Mouse (Mus musculus) midbrain, embryonic 10.5 days (tissue): ENCODE data around the gene Patj. TPM values are rescaled to one million over a fixed set of nuclear protein-coding genes. Genes with fewer than 3 reads are reported as not detected.
"Not testable (repeated sequence)": the region's sequence is repeated elsewhere in the genome, so short reads cannot be mapped to it uniquely, and the experiment has no call there.

Source experiments
- DNase-seq: peaks from one replicate; pipeline ENCODE4 v3.0.0-alpha.2; 2017; ENCODE audit warnings: low spot score
- H3K27ac ChIP-seq: fragments of 300-500 bp; sonication (generic); replicated peaks from 2 replicates; pipeline ENCODE4 v1.5.1; 2016; ENCODE audit warnings: mild to moderate bottlenecking
- H3K27me3 ChIP-seq: fragments of 300-500 bp; sonication (generic); 2 replicates; pipeline ENCODE4 v1.6.1; 2016; ENCODE audit warnings: low read depth, mild to moderate bottlenecking; ENCODE audit not compliant: poor library complexity, severe bottlenecking
- H3K36me3 ChIP-seq: fragments of 300-500 bp; sonication (generic); 2 replicates; pipeline ENCODE4 v1.6.1; 2016; ENCODE audit warnings: mild to moderate bottlenecking, moderate library complexity
- H3K4me1 ChIP-seq: fragments of 300-500 bp; sonication (generic); 2 replicates; pipeline ENCODE4 v1.6.1; 2016
- H3K4me3 ChIP-seq: fragments of 300-500 bp; sonication (generic); 2 replicates; pipeline ENCODE4 v1.5.1; 2016; ENCODE audit warnings: mild to moderate bottlenecking, moderate library complexity
- H3K9me3 ChIP-seq: fragments of 300-500 bp; sonication (generic); replicated peaks from 2 replicates; pipeline ENCODE4 v1.6.1; 2016; ENCODE audit warnings: mild to moderate bottlenecking
- WGBS: fragments of 180-500 bp; shearing (Covaris S2); methylation state at CpG from one replicate; pipeline ENCODE4 v1.1.7; 2016; 5-methylcytosine and 5-hydroxymethylcytosine counted together
- polyA plus RNA-seq: library from polyadenylated mRNA; unstranded; fragments of >200 nt; fragmentation: Nextera tagmentation; extraction: Ambion mirVana; gene quantifications from 2 replicates; pipeline ENCODE4 v1.2.1, GENCODE M21; 2016

Patj gene
- polyA plus RNA-seq, 1 experiment from 2014 or later = 5.0 TPM

- DNase-seq = no peak
- 94% methylated on average over 8 of the region's 8 CpGs for WGBS
- H3K36me3 ChIP-seq = no peaks in the 10 kb centered on the region
- H3K4me1 ChIP-seq = no peaks in the 10 kb centered on the region
- no peaks in the 10 kb centered on the region for H3K9me3 ChIP-seq
- no peaks in the 10 kb centered on the region for H3K27me3 ChIP-seq
- no peak overlapping the region for H3K4me3 ChIP-seq
- no peak overlapping the region for H3K27ac ChIP-seq
Measured at GRCm38 (mm10) chr4:98710891-98711290, 315.3 kb downstream of the Patj start.

GRCm38 (mm10) chr4:98717735-98718546, 322.4 kb downstream of the Patj start:
- Histone ChIP-seq H3K27me3 (no peaks in the 10 kb centered on the region), H3K27ac (no peak overlapping the region), H3K9me3 (no peaks in the 10 kb centered on the region), H3K36me3 (no peaks in the 10 kb centered on the region), H3K4me3 (no peak overlapping the region), H3K4me1 (no peaks in the 10 kb centered on the region)
- 83% methylated on average over 17 of the region's 17 CpGs for WGBS
- DNase-seq = no peak

GRCm38 (mm10) chr4:98718547-98718917, 322.9 kb downstream of the Patj start:
- Histone ChIP-seq H3K27me3 (no peaks in the 10 kb centered on the region), H3K9me3 (no peaks in the 10 kb centered on the region), H3K4me1 (no peaks in the 10 kb centered on the region), H3K36me3 (no peaks in the 10 kb centered on the region), H3K27ac (no peak overlapping the region), H3K4me3 (no peak overlapping the region)
- no peak for DNase-seq
- WGBS = 90% methylated on average over 10 of the region's 10 CpGs

GRCm38 (mm10) chr4:98722454-98722853, 326.9 kb downstream of the Patj start:
- Histone ChIP-seq H3K4me3 (no peak overlapping the region), H3K27ac (no peak overlapping the region), H3K9me3 (no peaks in the 10 kb centered on the region), H3K4me1 (peaks cover 11% of the 10 kb centered on the region), H3K27me3 (peaks cover 25% of the 10 kb centered on the region), H3K36me3 (no peaks in the 10 kb centered on the region)
- DNase-seq = peak; percentile 72
- WGBS = 12% methylated on average over 8 of the region's 8 CpGs

GRCm38 (mm10) chr4:98724682-98725081, 329.1 kb downstream of the Patj start:
- not testable (repeated sequence) for H3K36me3 ChIP-seq, H3K9me3 ChIP-seq, DNase-seq, H3K27ac ChIP-seq, H3K4me3 ChIP-seq
- WGBS = 86% methylated on average over 1 of the region's 1 CpGs
- H3K4me1 ChIP-seq = peaks cover 23% of the 10 kb centered on the region
- peaks cover 44% of the 10 kb centered on the region for H3K27me3 ChIP-seq

GRCm38 (mm10) chr4:98725439-98725838, 329.9 kb downstream of the Patj start:
- DNase-seq = no peak
- H3K4me1 ChIP-seq = peaks cover 23% of the 10 kb centered on the region
- WGBS = 43% methylated on average over 4 of the region's 4 CpGs

GRCm38 (mm10) chr4:98726590-98727237, 331.1 kb downstream of the Patj start, which contains the start of gene L1td1:
Gene L1td1, plus strand, starts transcription at chr4:98726734.
- H3K27ac ChIP-seq = no peak within 1 kb of the TSS

More at GRCm38 (mm10) chr4:98725439-98725838, 329.9 kb downstream of the Patj start:
- Histone ChIP-seq H3K4me3 (no peak overlapping the region), H3K9me3 (no peaks in the 10 kb centered on the region), H3K27me3 (peaks cover 44% of the 10 kb centered on the region), H3K27ac (no peak overlapping the region), H3K36me3 (no peaks in the 10 kb centered on the region)

GRCm38 (mm10) chr4:98727295-98727958, 331.8 kb downstream of the Patj start:
- no peak overlapping the region for H3K27ac ChIP-seq
- H3K4me3 ChIP-seq = peak overlapping the region; percentile 48
- H3K36me3 ChIP-seq = no peaks in the 10 kb centered on the region
- peak; percentile 34 for DNase-seq
- peaks cover 23% of the 10 kb centered on the region for H3K4me1 ChIP-seq
- WGBS = 2% methylated on average over 21 of the region's 21 CpGs
- H3K27me3 ChIP-seq = peaks cover 44% of the 10 kb centered on the region
- no peaks in the 10 kb centered on the region for H3K9me3 ChIP-seq

More at GRCm38 (mm10) chr4:98726590-98727237, 331.1 kb downstream of the Patj start, which contains the start of gene L1td1:
- Histone ChIP-seq H3K36me3 (no peaks in the 10 kb centered on the region), H3K4me1 (peaks cover 23% of the 10 kb centered on the region), H3K4me3 (peak within 1 kb of the TSS; percentile 48), H3K27me3 (peaks cover 44% of the 10 kb centered on the region), H3K9me3 (no peaks in the 10 kb centered on the region)
- DNase-seq = peak; percentile 36
- WGBS = 2% methylated on average over 29 of the region's 29 CpGs

- no peak overlapping the region for H3K27ac ChIP-seq
- H3K4me1 ChIP-seq = peaks cover 23% of the 10 kb centered on the region
- peaks cover 44% of the 10 kb centered on the region for H3K27me3 ChIP-seq
- no peaks in the 10 kb centered on the region for H3K9me3 ChIP-seq
- H3K4me3 ChIP-seq = peak overlapping the region; percentile 48
- 1% methylated on average over 10 of the region's 10 CpGs for WGBS
- H3K36me3 ChIP-seq = no peaks in the 10 kb centered on the region
- no peak for DNase-seq
Measured at GRCm38 (mm10) chr4:98727959-98728347, 332.4 kb downstream of the Patj start.

- WGBS = 60% methylated on average over 7 of the region's 7 CpGs
- Histone ChIP-seq H3K4me1 (peaks cover 23% of the 10 kb centered on the region), H3K36me3 (no peaks in the 10 kb centered on the region), H3K27me3 (peaks cover 44% of the 10 kb centered on the region), H3K9me3 (no peaks in the 10 kb centered on the region), H3K4me3 (no peak overlapping the region), H3K27ac (no peak overlapping the region)
- DNase-seq = no peak
Measured at GRCm38 (mm10) chr4:98728716-98729115, 333.1 kb downstream of the Patj start.

- DNase-seq = no peak
- Histone ChIP-seq H3K27me3 (peaks cover 7% of the 10 kb centered on the region), H3K27ac (no peak overlapping the region), H3K4me1 (no peaks in the 10 kb centered on the region), H3K9me3 (no peaks in the 10 kb centered on the region), H3K4me3 (no peak overlapping the region), H3K36me3 (no peaks in the 10 kb centered on the region)
- 95% methylated on average over 16 of the region's 16 CpGs for WGBS
Measured at GRCm38 (mm10) chr4:98733660-98734059, 338.1 kb downstream of the Patj start.

GRCm38 (mm10) chr4:98739753-98740152, 344.2 kb downstream of the Patj start:
- no peak for DNase-seq
- H3K27me3 ChIP-seq = no peaks in the 10 kb centered on the region
- no peak overlapping the region for H3K4me3 ChIP-seq
- 54% methylated on average over 2 of the region's 2 CpGs for WGBS
- no peaks in the 10 kb centered on the region for H3K9me3 ChIP-seq
- peaks cover 4% of the 10 kb centered on the region; the same call in 1 of the 2 replicates for H3K4me1 ChIP-seq
- no peaks in the 10 kb centered on the region for H3K36me3 ChIP-seq
- no peak overlapping the region for H3K27ac ChIP-seq
